ENCODE assay signal across 15 mouse cellular contexts in the genomic region with DNA sequence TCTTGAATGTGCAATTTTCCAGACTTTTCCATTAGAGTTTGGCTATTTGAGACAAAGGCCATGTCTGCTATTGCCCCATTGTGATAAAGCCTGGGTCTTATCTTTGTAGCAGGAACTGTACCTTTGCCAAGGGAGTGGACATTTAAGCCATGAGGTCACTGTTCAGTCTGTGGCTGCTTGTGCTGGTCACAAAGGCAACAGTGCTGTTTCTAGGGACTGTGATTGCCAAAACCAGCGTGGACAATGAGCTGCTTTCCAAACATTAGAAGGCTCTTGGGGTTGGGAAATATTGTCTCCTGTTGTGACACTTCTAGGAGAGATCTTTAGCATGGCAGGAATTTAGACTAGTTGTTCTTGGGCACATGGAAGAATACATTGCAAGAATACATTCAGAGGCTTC. TPM values are rescaled to one million over a fixed set of nuclear protein-coding genes. Genes with fewer than 3 reads are reported as not detected.
DNase-seq lines count a peak whose midpoint lies in the region; ATAC-seq and TF ChIP-seq lines count a peak whose summit lies in the region.
"Had no signal": no experiment of that assay in that cellular context is flagged by ENCODE, and none has a peak within 500 bp of the region (broad histone marks: within the 10 kb centered on the region; RNA-seq: fewer than 3 reads in every experiment).

No protein-coding gene starts in this region.

- H3K36me3 ChIP-seq in kidney, adult 2 months (ENCODE audit: control insufficient read depth, insufficient read depth, low read length): no peaks in the 10 kb centered on the region
- H3K36me3 ChIP-seq: embryonic facial prominence, embryonic 15.5 days; liver, embryonic 12.5 days had no signal

- no peak for TF ChIP-seq POLR2A in kidney, adult 2 months (IDR thresholded peaks at IDR 0.05; ENCODE audit: low read depth, low read length)

- H3K4me3 ChIP-seq in kidney, adult 2 months (ENCODE audit: insufficient read depth, low read depth, low read length): no peak overlapping the region
- H3K4me3 ChIP-seq: embryonic facial prominence, embryonic 15.5 days; liver, embryonic 12.5 days had no signal

- no peaks in the 10 kb centered on the region for H3K4me1 ChIP-seq in kidney, adult 2 months (ENCODE audit: control insufficient read depth, insufficient read depth, low read length)

- WGBS in kidney, adult 2 months: 66% methylated on average over 1 of the region's 1 CpGs

- no peak for ATAC-seq in frontal cortex, adult (ENCODE audit: low TSS enrichment)
- ATAC-seq: CD4-positive, CD25-positive, alpha-beta regulatory T cell, adult 4 months; forebrain, postnatal 0 days; liver, embryonic 12.5 days had no signal

- TF ChIP-seq CTCF in kidney, adult 2 months (conservative IDR thresholded peaks at IDR 0.05; ENCODE audit: insufficient read depth, insufficient read length, low read depth, low read length): no peak

- no peak overlapping the region for H3K27ac ChIP-seq in kidney, adult 2 months (ENCODE audit: insufficient read depth, low read depth, low read length)
- H3K27ac ChIP-seq: embryonic facial prominence, embryonic 15.5 days; liver, embryonic 12.5 days had no signal

- peak; percentile 8 for DNase-seq in kidney, adult 2 months
- DNase-seq in kidney, adult 8-10 months: no peak
- DNase-seq in heart, adult 8-10 months (ENCODE audit: low spot score): peak; percentile 81
- peak; percentile 67 to 74 for DNase-seq in heart, postnatal 10 days
- peak; percentile 63 for DNase-seq in skeletal muscle tissue, adult 2 months (ENCODE audit: low read depth, low spot score)
- no peak for DNase-seq in kidney, adult 9 months
- DNase-seq: cerebellum, postnatal 36 days; forebrain, postnatal 0 days; kidney, adult 18-20 months; right cerebral cortex, adult 18-20 months; thymus, postnatal 36 days had no signal

- intact Hi-C loops in heart, postnatal 10 days (cut with DNase I): loop anchor here (5.0 kb wide), 1 partner anchor 39 kb away; no protein-coding TSS in a partner anchor

- no peaks in the 10 kb centered on the region for H3K27me3 ChIP-seq in kidney, adult 2 months (replicated peaks; ENCODE audit: control insufficient read depth, insufficient read depth, low read length)
- H3K27me3 ChIP-seq: embryonic facial prominence, embryonic 15.5 days; liver, embryonic 12.5 days had no signal

RNA-seq across cellular contexts. Expression of a gene that starts 42.5 kb away (rescaled TPM):
- 1.6 and 1.9 TPM in 2 replicates for polyA plus RNA-seq in kidney, adult 2 months (2012; rRNA removed)
- total RNA-seq in heart, adult 8-10 months (2022): 1 to 10 TPM; 2.7 to 3.8 (median 3.4) TPM
- 1 to 10 TPM; 7.3 to 7.6 TPM for total RNA-seq in heart, postnatal 10 days (2021)
- polyA plus RNA-seq: CD4-positive, CD25-positive, alpha-beta regulatory T cell, adult 4 months had no signal

Comparison
In these comparisons a context has a peak if more than half of its experiments do, and no peak if none do; other contexts are left out.
1. DNase-seq: peak in kidney, adult 2 months (single experiment), heart, adult 8-10 months (single experiment), heart, postnatal 10 days (2 of 2) and skeletal muscle tissue, adult 2 months (single experiment); none in kidney, adult 8-10 months (0 of 2) and kidney, adult 9 months (single experiment).